In genomic region chr12:13532731-13533365, GRCm38 (mm10) we compare ENCODE assay signal across 9 mouse cellular contexts.
A peak's percentile ranks its signal among the peaks of the same experiment; 100 is the strongest.
DNase-seq lines count a peak whose midpoint lies in the region; ATAC-seq and TF ChIP-seq lines count a peak whose summit lies in the region.
"Had no signal": no experiment of that assay in that cellular context is flagged by ENCODE, and none has a peak within 500 bp of the region (broad histone marks: within the 10 kb centered on the region; RNA-seq: fewer than 3 reads in every experiment).

No protein-coding gene starts in this region.

- WGBS in hindbrain, embryonic 10.5 days, result 71% methylated on average over 1 of the region's 1 CpGs
- WGBS in hindbrain, embryonic 16.5 days, result 82% methylated on average over 1 of the region's 1 CpGs
- 95% methylated on average over 1 of the region's 1 CpGs for WGBS in thymus, adult 2 months

- H3K27ac ChIP-seq in hindbrain, embryonic 10.5 days, result no peak overlapping the region
- H3K27ac ChIP-seq in hindbrain, embryonic 16.5 days (ENCODE audit: low read depth, low read length), result no peak overlapping the region
- H3K27ac ChIP-seq in thymus, adult 2 months (ENCODE audit: control insufficient read depth, insufficient read depth, low read length), result no peak overlapping the region
- H3K27ac ChIP-seq: midbrain, embryonic 10.5 days had no signal

- no peaks in the 10 kb centered on the region for H3K27me3 ChIP-seq in hindbrain, embryonic 10.5 days (ENCODE audit: insufficient read depth, poor library complexity, severe bottlenecking)
- no peaks in the 10 kb centered on the region for H3K27me3 ChIP-seq in hindbrain, embryonic 16.5 days (replicated peaks; ENCODE audit: control insufficient read depth, insufficient read depth, low read length)
- H3K27me3 ChIP-seq in thymus, adult 2 months (ENCODE audit: control insufficient read depth, insufficient read depth, low read length), result no peaks in the 10 kb centered on the region

- ATAC-seq in hindbrain, embryonic 16.5 days, result no peak

- H3K9me3 ChIP-seq in hindbrain, embryonic 10.5 days, result no peaks in the 10 kb centered on the region
- H3K9me3 ChIP-seq in hindbrain, embryonic 16.5 days (ENCODE audit: control insufficient read depth, low read length), result no peaks in the 10 kb centered on the region
- H3K9me3 ChIP-seq: midbrain, embryonic 10.5 days had no signal

- H3K4me3 ChIP-seq in hindbrain, embryonic 10.5 days, result no peak overlapping the region
- no peak overlapping the region for H3K4me3 ChIP-seq in hindbrain, embryonic 16.5 days (ENCODE audit: low read length)
- no peak overlapping the region for H3K4me3 ChIP-seq in thymus, adult 2 months (ENCODE audit: control insufficient read depth, insufficient read depth, low read length)
- H3K4me3 ChIP-seq: midbrain, embryonic 10.5 days had no signal

- H3K4me1 ChIP-seq in hindbrain, embryonic 10.5 days (replicated peaks), result no peaks in the 10 kb centered on the region
- no peaks in the 10 kb centered on the region for H3K4me1 ChIP-seq in hindbrain, embryonic 16.5 days (ENCODE audit: control insufficient read depth, insufficient read depth, low read depth, low read length)
- no peaks in the 10 kb centered on the region for H3K4me1 ChIP-seq in thymus, adult 2 months (replicated peaks; ENCODE audit: control insufficient read depth, insufficient read depth, low read length)
- H3K4me1 ChIP-seq: midbrain, embryonic 10.5 days had no signal

- no peak for TF ChIP-seq CTCF in thymus, adult 2 months (IDR thresholded peaks at IDR 0.05; ENCODE audit: borderline replicate concordance, control insufficient read depth, extremely low read depth, insufficient read depth, low read length, poor library complexity)

- peak; percentile 6 for DNase-seq in hindbrain, embryonic 10.5 days (ENCODE audit: low spot score)
- peak; percentile 16 for DNase-seq in thymus, postnatal 0 days (ENCODE audit: low spot score)
- no peak for DNase-seq in thymus, adult 2 months
- DNase-seq in embryo, embryonic 11 days, result peak; percentile 11
- DNase-seq in right cerebral cortex, adult 18-20 months, result no peak
- DNase-seq in ovary, postnatal 10 days (ENCODE audit: low spot score), result no peak
- DNase-seq in urinary bladder, postnatal 14 days (ENCODE audit: low spot score), result no peak

- peaks cover 11% of the 10 kb centered on the region; the same call in 1 of the 2 replicates for H3K36me3 ChIP-seq in hindbrain, embryonic 10.5 days
- no peaks in the 10 kb centered on the region for H3K36me3 ChIP-seq in hindbrain, embryonic 16.5 days (ENCODE audit: control insufficient read depth, insufficient read depth, low read length)
- H3K36me3 ChIP-seq in thymus, adult 2 months (ENCODE audit: control insufficient read depth, insufficient read depth, low read length), result no peaks in the 10 kb centered on the region

- no peak for TF ChIP-seq POLR2A in thymus, adult 2 months (IDR thresholded peaks at IDR 0.05; ENCODE audit: control insufficient read depth, extremely low read depth, insufficient read depth, low read length, poor library complexity)

- H3K9ac ChIP-seq in hindbrain, embryonic 16.5 days (ENCODE audit: low read depth, low read length), result no peak overlapping the region

- H3K4me2 ChIP-seq in hindbrain, embryonic 16.5 days (ENCODE audit: low read length), result no peak overlapping the region

Comparison
In these comparisons a context has a peak if more than half of its experiments do, and no peak if none do; other contexts are left out.
1. DNase-seq: peak in hindbrain, embryonic 10.5 days (single experiment), thymus, postnatal 0 days (single experiment) and embryo, embryonic 11 days (single experiment); none in thymus, adult 2 months (single experiment), right cerebral cortex, adult 18-20 months (single experiment), ovary, postnatal 10 days (single experiment) and urinary bladder, postnatal 14 days (single experiment).